Mouse (Mus musculus) kidney, postnatal 0 days (tissue): ENCODE results near the gene Iqsec1. TPM values are rescaled to one million over a fixed set of nuclear protein-coding genes. Genes with fewer than 3 reads are reported as not detected.
A peak's percentile ranks its signal among the peaks of the same experiment; 100 is the strongest.

Source experiments
- ATAC-seq: fragments of 200-750 bp; cut with Nextera tagmentation; replicated peaks from 2 replicates; pipeline ENCODE4 v1.8.0; 2017; ENCODE audit warnings: low read depth, moderate number of reproducible peaks, moderate TSS enrichment, moderate library complexity; ENCODE audit not compliant: low FRiP score
- DNase-seq: peaks from one replicate; pipeline ENCODE4 v3.0.0-alpha.2; 2016; ENCODE audit warnings: low spot score
- H3K27ac ChIP-seq: fragments of 300-500 bp; sonication (generic); 2 replicates; pipeline ENCODE4 v1.5.1; 2014; ENCODE audit warnings: mild to moderate bottlenecking
- H3K27me3 ChIP-seq: fragments of 300-500 bp; sonication (generic); 2 replicates; pipeline ENCODE4 v1.6.1; 2014; ENCODE audit warnings: low read length, mixed read lengths; ENCODE audit not compliant: insufficient read depth
- H3K36me3 ChIP-seq: fragments of 300-500 bp; sonication (generic); 2 replicates; pipeline ENCODE4 v1.6.1; 2014; ENCODE audit warnings: low read length, mixed read lengths; ENCODE audit not compliant: insufficient read depth
- H3K4me1 ChIP-seq: fragments of 300-500 bp; sonication (generic); replicated peaks from 2 replicates; pipeline ENCODE4 v1.6.1; 2014; ENCODE audit warnings: antibody characterized with exemption, low read length, mixed read lengths; ENCODE audit not compliant: insufficient read depth
- H3K4me2 ChIP-seq: fragments of 300-500 bp; sonication (generic); 2 replicates; pipeline ENCODE4 v1.6.1; 2014; ENCODE audit warnings: mild to moderate bottlenecking, low read length, moderate library complexity, mixed read lengths
- H3K4me3 ChIP-seq: fragments of 300-500 bp; sonication (generic); replicated peaks from 2 replicates; pipeline ENCODE4 v1.5.1; 2014; ENCODE audit warnings: low read depth, low read length
- H3K9ac ChIP-seq: fragments of 300-500 bp; sonication (generic); 2 replicates; pipeline ENCODE4 v1.6.1; 2014; ENCODE audit warnings: low read depth, low read length
- H3K9me3 ChIP-seq: fragments of 300-500 bp; sonication (generic); replicated peaks from 2 replicates; pipeline ENCODE4 v1.6.1; 2016; ENCODE audit warnings: low read length, inconsistent platforms, mixed read lengths
- CTCF ChIP-seq: IDR thresholded peaks from 2 replicates; pipeline ENCODE4 v1.5.1; 2016; ENCODE audit warnings: antibody characterized with exemption, low read depth, mild to moderate bottlenecking, moderate library complexity
- WGBS: fragments of 180-500 bp; shearing (Covaris S2); extraction: QIAGEN DNeasy Blood & Tissue Kit; methylation state at CpG from one replicate; pipeline ENCODE4 v1.1.7; 2014; 5-methylcytosine and 5-hydroxymethylcytosine counted together
- polyA plus RNA-seq: library from polyadenylated mRNA; unstranded; fragments of >200 nt; fragmentation: Nextera tagmentation; extraction: Ambion mirVana; gene quantifications from 2 replicates; pipeline ENCODE4 v1.2.1, GENCODE M21; 2015

Iqsec1 gene
- polyA plus RNA-seq, 1 experiment from 2014 or later = 12.3 TPM

DNA sequence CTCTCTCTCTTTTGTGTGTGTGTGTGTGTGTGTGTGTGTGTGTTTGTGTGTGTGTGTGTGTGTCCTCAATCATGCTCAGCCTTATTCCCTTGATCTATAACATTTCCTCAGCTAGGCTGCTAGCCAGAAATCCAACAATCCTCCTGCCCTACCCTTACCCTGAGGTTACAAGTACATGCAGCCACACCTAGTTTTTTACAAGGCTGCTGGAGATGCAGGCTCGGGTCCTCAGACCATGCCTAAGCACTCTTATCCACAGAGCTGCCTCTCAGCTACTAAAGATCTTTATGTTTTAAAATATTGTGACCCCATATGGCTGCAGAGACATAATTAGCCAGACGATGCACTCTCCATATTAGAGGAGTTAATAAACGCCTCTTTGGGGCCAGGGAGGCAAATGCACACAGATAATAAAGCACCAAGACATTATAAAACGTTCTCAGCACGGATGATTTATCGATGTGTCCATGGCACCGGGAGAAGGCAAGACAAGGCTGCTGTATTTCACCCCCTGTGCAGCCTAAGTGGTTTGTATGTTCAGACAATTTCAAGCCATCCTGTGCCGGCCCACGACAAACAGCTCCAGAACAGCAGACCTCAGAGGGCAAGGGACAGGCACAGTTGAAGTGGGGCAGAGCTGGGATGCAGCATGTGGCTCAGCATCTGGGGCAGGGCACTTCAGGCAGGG lies 67.1 kb downstream of the Iqsec1 start:
- 37% methylated on average over 9 of the region's 9 CpGs for WGBS
- no peak overlapping the region for H3K4me3 ChIP-seq
- no peak for ATAC-seq
- H3K4me2 ChIP-seq = no peak overlapping the region
- TF ChIP-seq CTCF = no peak
- no peaks in the 10 kb centered on the region for H3K4me1 ChIP-seq
- H3K36me3 ChIP-seq = no peaks in the 10 kb centered on the region
- H3K9ac ChIP-seq = no peak overlapping the region
- no peak for DNase-seq
- H3K27ac ChIP-seq = no peak overlapping the region
- H3K9me3 ChIP-seq = no peaks in the 10 kb centered on the region
- no peaks in the 10 kb centered on the region for H3K27me3 ChIP-seq

- Histone ChIP-seq H3K9ac (no peak overlapping the region), H3K4me2 (no peak overlapping the region), H3K27ac (no peak overlapping the region), H3K4me1 (no peaks in the 10 kb centered on the region), H3K4me3 (no peak overlapping the region), H3K36me3 (no peaks in the 10 kb centered on the region), H3K27me3 (no peaks in the 10 kb centered on the region), H3K9me3 (no peaks in the 10 kb centered on the region)
- peak; percentile 31 for DNase-seq
- no peak for ATAC-seq
- TF ChIP-seq CTCF = no peak
- WGBS = 45% methylated on average over 5 of the region's 5 CpGs
Measured at GRCm38 (mm10) chr6:90920510-90921220, 67.8 kb downstream of the Iqsec1 start.

- Histone ChIP-seq H3K4me3 (no peak overlapping the region), H3K9ac (no peak overlapping the region), H3K27me3 (no peaks in the 10 kb centered on the region), H3K4me1 (no peaks in the 10 kb centered on the region), H3K4me2 (no peak overlapping the region), H3K27ac (no peak overlapping the region), H3K36me3 (no peaks in the 10 kb centered on the region), H3K9me3 (no peaks in the 10 kb centered on the region)
- ATAC-seq (no peak), DNase-seq (no peak)
- TF ChIP-seq CTCF = no peak
- WGBS = 47% methylated on average over 4 of the region's 4 CpGs
Measured at GRCm38 (mm10) chr6:90919636-90920420, 68.7 kb downstream of the Iqsec1 start.

DNA sequence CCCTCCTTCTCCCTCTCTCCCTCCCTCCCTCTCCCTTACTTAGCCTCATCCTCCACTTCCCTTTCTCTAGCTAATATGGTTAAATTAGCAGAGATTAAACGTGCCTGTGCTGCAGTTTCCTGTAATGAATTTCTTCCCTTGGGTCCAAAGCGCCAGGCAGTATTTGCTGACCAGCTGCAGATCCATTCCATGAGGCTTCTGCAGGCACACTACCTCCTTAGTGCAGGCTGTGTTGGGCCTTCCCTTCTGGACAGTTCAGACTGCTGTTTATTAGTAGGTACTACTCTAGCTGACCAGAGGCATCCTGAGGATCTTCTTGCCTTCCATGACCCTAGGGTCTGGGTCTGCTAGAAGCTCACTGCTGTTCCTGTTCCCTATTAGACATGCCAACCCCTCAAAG lies 72.9 kb downstream of the Iqsec1 start:
- Histone ChIP-seq H3K4me1 (no peaks in the 10 kb centered on the region), H3K36me3 (no peaks in the 10 kb centered on the region), H3K9ac (no peak overlapping the region), H3K9me3 (no peaks in the 10 kb centered on the region), H3K27ac (no peak overlapping the region), H3K27me3 (no peaks in the 10 kb centered on the region), H3K4me3 (no peak overlapping the region), H3K4me2 (no peak overlapping the region)
- 48% methylated on average over 2 of the region's 2 CpGs for WGBS
- no peak for DNase-seq
- no peak for ATAC-seq
- TF ChIP-seq CTCF = no peak

DNA sequence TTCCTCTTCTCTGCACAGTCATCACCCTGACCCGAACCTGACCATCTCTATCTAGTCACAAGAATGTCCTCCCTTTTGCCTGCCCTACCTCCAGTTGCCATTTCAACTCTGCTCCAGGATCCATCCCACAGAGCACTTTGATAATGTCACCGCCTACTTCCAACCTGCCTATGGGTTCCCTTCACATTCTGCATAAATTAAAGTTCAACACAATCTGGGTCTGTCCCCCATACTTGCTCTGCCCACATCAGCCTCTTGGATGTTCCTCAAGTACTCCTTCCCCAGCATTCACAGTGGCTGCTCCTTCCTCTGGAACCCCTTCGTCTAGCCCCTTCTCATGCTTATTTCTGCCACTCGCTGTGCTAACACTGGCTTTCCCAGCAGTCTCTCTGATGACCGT lies 74.7 kb downstream of the Iqsec1 start:
- DNase-seq (no peak), ATAC-seq (no peak)
- Histone ChIP-seq H3K4me2 (no peak overlapping the region), H3K27me3 (no peaks in the 10 kb centered on the region), H3K9me3 (no peaks in the 10 kb centered on the region), H3K27ac (no peak overlapping the region), H3K4me1 (no peaks in the 10 kb centered on the region), H3K36me3 (no peaks in the 10 kb centered on the region), H3K9ac (no peak overlapping the region), H3K4me3 (no peak overlapping the region)
- 89% methylated on average over 5 of the region's 5 CpGs for WGBS
- TF ChIP-seq CTCF = no peak

- no peaks in the 10 kb centered on the region for H3K36me3 ChIP-seq
- no peak overlapping the region for H3K9ac ChIP-seq
- DNase-seq (no peak), ATAC-seq (no peak)
- H3K9me3 ChIP-seq = no peaks in the 10 kb centered on the region
- no peak overlapping the region for H3K27ac ChIP-seq
- no peak overlapping the region for H3K4me3 ChIP-seq
- H3K4me2 ChIP-seq = no peak overlapping the region
- WGBS = 81% methylated on average over 6 of the region's 6 CpGs
- no peaks in the 10 kb centered on the region for H3K4me1 ChIP-seq
- H3K27me3 ChIP-seq = no peaks in the 10 kb centered on the region
- TF ChIP-seq CTCF = no peak
Measured at GRCm38 (mm10) chr6:90912768-90913167, 75.7 kb downstream of the Iqsec1 start.
